Mouse (Mus musculus): Measurements from ENCODE around the gene Chd1. TPM values are rescaled to one million over a fixed set of nuclear protein-coding genes. Genes with fewer than 3 reads are reported as not detected.
A peak's percentile ranks its signal among the peaks of the same experiment; 100 is the strongest.
"Not testable (repeated sequence)": the region's sequence is repeated elsewhere in the genome, so short reads cannot be mapped to it uniquely, and the experiment has no call there.

Gene Chd1
- polyA plus RNA-seq, 1 experiment from 2014 or later = 26.2 TPM

- H3K4me3 ChIP-seq (ENCODE audit: low read depth, low read length) = no peak overlapping the region
- no peaks in the 10 kb centered on the region for H3K4me1 ChIP-seq (ENCODE audit: control insufficient read depth, insufficient read depth, low read length)
- H3K36me3 ChIP-seq (ENCODE audit: control insufficient read depth, insufficient read depth, low read length) = peaks cover 7% of the 10 kb centered on the region
- 79% methylated on average over 3 of the region's 3 CpGs for WGBS (ENCODE audit: insufficient replicate concordance)
- ATAC-seq (replicated peaks; ENCODE audit: insufficient number of reproducible peaks, low FRiP score, low TSS enrichment) = no peak
- H3K27ac ChIP-seq (ENCODE audit: low read depth, low read length) = no peak overlapping the region
- H3K4me2 ChIP-seq = no peak overlapping the region
- H3K27me3 ChIP-seq (ENCODE audit: control insufficient read depth, insufficient read depth, low read length) = no peaks in the 10 kb centered on the region
- H3K9me3 ChIP-seq (replicated peaks; ENCODE audit: control insufficient read depth, low read length) = no peaks in the 10 kb centered on the region
- no peak overlapping the region for H3K9ac ChIP-seq (ENCODE audit: low read depth, low read length)
These were observed 16.1 kb downstream of the Chd1 start for GRCm38 (mm10) chr17:15720841-15721240.

GRCm38 (mm10) chr17:15723291-15723690 lies 18.5 kb downstream of the Chd1 start:
- Histone ChIP-seq H3K4me1 (ENCODE audit: control insufficient read depth, insufficient read depth, low read length) (no peaks in the 10 kb centered on the region), H3K9me3 (replicated peaks; ENCODE audit: control insufficient read depth, low read length) (no peaks in the 10 kb centered on the region), H3K4me2 (no peak overlapping the region), H3K4me3 (ENCODE audit: low read depth, low read length) (no peak overlapping the region), H3K9ac (ENCODE audit: low read depth, low read length) (no peak overlapping the region), H3K36me3 (ENCODE audit: control insufficient read depth, insufficient read depth, low read length) (peaks cover 16% of the 10 kb centered on the region), H3K27me3 (ENCODE audit: control insufficient read depth, insufficient read depth, low read length) (no peaks in the 10 kb centered on the region), H3K27ac (ENCODE audit: low read depth, low read length) (no peak overlapping the region)
- 84% methylated on average over 1 of the region's 1 CpGs for WGBS (ENCODE audit: insufficient replicate concordance)
- ATAC-seq (replicated peaks; ENCODE audit: insufficient number of reproducible peaks, low FRiP score, low TSS enrichment) = no peak

- not testable (repeated sequence) for H3K9ac ChIP-seq (ENCODE audit: low read depth, low read length); ATAC-seq (replicated peaks; ENCODE audit: insufficient number of reproducible peaks, low FRiP score, low TSS enrichment); H3K27me3 ChIP-seq (ENCODE audit: control insufficient read depth, insufficient read depth, low read length); H3K4me3 ChIP-seq (ENCODE audit: low read depth, low read length); H3K4me1 ChIP-seq (ENCODE audit: control insufficient read depth, insufficient read depth, low read length); H3K9me3 ChIP-seq (replicated peaks; ENCODE audit: control insufficient read depth, low read length); H3K4me2 ChIP-seq; H3K27ac ChIP-seq (ENCODE audit: low read depth, low read length)
- H3K36me3 ChIP-seq (ENCODE audit: control insufficient read depth, insufficient read depth, low read length) = peaks cover 16% of the 10 kb centered on the region
- WGBS (ENCODE audit: insufficient replicate concordance) = 93% methylated on average over 2 of the region's 5 CpGs
These were observed 19.2 kb downstream of the Chd1 start for GRCm38 (mm10) chr17:15723866-15724475.

GRCm38 (mm10) chr17:15731706-15732105 lies 26.9 kb downstream of the Chd1 start:
- no peak overlapping the region for H3K4me2 ChIP-seq
- H3K9ac ChIP-seq (ENCODE audit: low read depth, low read length) = no peak overlapping the region
- 91% methylated on average over 5 of the region's 5 CpGs for WGBS (ENCODE audit: insufficient replicate concordance)
- no peak for ATAC-seq (replicated peaks; ENCODE audit: insufficient number of reproducible peaks, low FRiP score, low TSS enrichment)
- H3K4me3 ChIP-seq (ENCODE audit: low read depth, low read length) = no peak overlapping the region
- no peaks in the 10 kb centered on the region for H3K4me1 ChIP-seq (ENCODE audit: control insufficient read depth, insufficient read depth, low read length)
- no peaks in the 10 kb centered on the region for H3K9me3 ChIP-seq (replicated peaks; ENCODE audit: control insufficient read depth, low read length)
- H3K27me3 ChIP-seq (ENCODE audit: control insufficient read depth, insufficient read depth, low read length) = no peaks in the 10 kb centered on the region
- peaks cover 19% of the 10 kb centered on the region for H3K36me3 ChIP-seq (ENCODE audit: control insufficient read depth, insufficient read depth, low read length)
- no peak overlapping the region for H3K27ac ChIP-seq (ENCODE audit: low read depth, low read length)

GRCm38 (mm10) chr17:15737346-15737917 lies 32.7 kb downstream of the Chd1 start:
- Histone ChIP-seq H3K27me3 (ENCODE audit: control insufficient read depth, insufficient read depth, low read length) (no peaks in the 10 kb centered on the region), H3K9ac (ENCODE audit: low read depth, low read length) (no peak overlapping the region), H3K9me3 (replicated peaks; ENCODE audit: control insufficient read depth, low read length) (no peaks in the 10 kb centered on the region), H3K4me2 (no peak overlapping the region), H3K36me3 (ENCODE audit: control insufficient read depth, insufficient read depth, low read length) (peaks cover 18% of the 10 kb centered on the region), H3K27ac (ENCODE audit: low read depth, low read length) (no peak overlapping the region), H3K4me3 (ENCODE audit: low read depth, low read length) (no peak overlapping the region), H3K4me1 (ENCODE audit: control insufficient read depth, insufficient read depth, low read length) (no peaks in the 10 kb centered on the region)
- no peak for ATAC-seq (replicated peaks; ENCODE audit: insufficient number of reproducible peaks, low FRiP score, low TSS enrichment)
- WGBS (ENCODE audit: insufficient replicate concordance) = 86% methylated on average over 10 of the region's 10 CpGs

GRCm38 (mm10) chr17:15741836-15742235 lies 37.1 kb downstream of the Chd1 start:
- no peaks in the 10 kb centered on the region for H3K27me3 ChIP-seq (ENCODE audit: control insufficient read depth, insufficient read depth, low read length)
- H3K27ac ChIP-seq (ENCODE audit: low read depth, low read length) = no peak overlapping the region
- no peak overlapping the region for H3K4me3 ChIP-seq (ENCODE audit: low read depth, low read length)
- 85% methylated on average over 8 of the region's 8 CpGs for WGBS (ENCODE audit: insufficient replicate concordance)
- no peak for ATAC-seq (replicated peaks; ENCODE audit: insufficient number of reproducible peaks, low FRiP score, low TSS enrichment)
- H3K36me3 ChIP-seq (ENCODE audit: control insufficient read depth, insufficient read depth, low read length) = peaks cover 16% of the 10 kb centered on the region
- H3K9ac ChIP-seq (ENCODE audit: low read depth, low read length) = no peak overlapping the region
- no peaks in the 10 kb centered on the region for H3K9me3 ChIP-seq (replicated peaks; ENCODE audit: control insufficient read depth, low read length)
- no peak overlapping the region for H3K4me2 ChIP-seq
- H3K4me1 ChIP-seq (ENCODE audit: control insufficient read depth, insufficient read depth, low read length) = no peaks in the 10 kb centered on the region

- Histone ChIP-seq H3K27me3 (ENCODE audit: control insufficient read depth, insufficient read depth, low read length) (no peaks in the 10 kb centered on the region), H3K36me3 (ENCODE audit: control insufficient read depth, insufficient read depth, low read length) (peaks cover 18% of the 10 kb centered on the region), H3K9me3 (replicated peaks; ENCODE audit: control insufficient read depth, low read length) (no peaks in the 10 kb centered on the region), H3K4me2 (no peak overlapping the region), H3K27ac (ENCODE audit: low read depth, low read length) (no peak overlapping the region), H3K4me3 (ENCODE audit: low read depth, low read length) (no peak overlapping the region), H3K4me1 (ENCODE audit: control insufficient read depth, insufficient read depth, low read length) (no peaks in the 10 kb centered on the region), H3K9ac (ENCODE audit: low read depth, low read length) (no peak overlapping the region)
- ATAC-seq (replicated peaks; ENCODE audit: insufficient number of reproducible peaks, low FRiP score, low TSS enrichment) = no peak
- 85% methylated on average over 10 of the region's 10 CpGs for WGBS (ENCODE audit: insufficient replicate concordance)
These were observed 38.2 kb downstream of the Chd1 start for GRCm38 (mm10) chr17:15742953-15743352.

GRCm38 (mm10) chr17:15743379-15743778 lies 38.6 kb downstream of the Chd1 start:
- H3K36me3 ChIP-seq (ENCODE audit: control insufficient read depth, insufficient read depth, low read length) = peaks cover 18% of the 10 kb centered on the region
- no peak for ATAC-seq (replicated peaks; ENCODE audit: insufficient number of reproducible peaks, low FRiP score, low TSS enrichment)
- H3K4me3 ChIP-seq (ENCODE audit: low read depth, low read length) = no peak overlapping the region
- WGBS (ENCODE audit: insufficient replicate concordance) = 80% methylated on average over 5 of the region's 5 CpGs
- no peaks in the 10 kb centered on the region for H3K4me1 ChIP-seq (ENCODE audit: control insufficient read depth, insufficient read depth, low read length)
- no peaks in the 10 kb centered on the region for H3K9me3 ChIP-seq (replicated peaks; ENCODE audit: control insufficient read depth, low read length)
- H3K4me2 ChIP-seq = no peak overlapping the region
- H3K27me3 ChIP-seq (ENCODE audit: control insufficient read depth, insufficient read depth, low read length) = no peaks in the 10 kb centered on the region
- no peak overlapping the region for H3K9ac ChIP-seq (ENCODE audit: low read depth, low read length)
- H3K27ac ChIP-seq (ENCODE audit: low read depth, low read length) = no peak overlapping the region

GRCm38 (mm10) chr17:15746696-15747095 lies 41.9 kb downstream of the Chd1 start:
- H3K27ac ChIP-seq (ENCODE audit: low read depth, low read length) = no peak overlapping the region
- no peaks in the 10 kb centered on the region for H3K9me3 ChIP-seq (replicated peaks; ENCODE audit: control insufficient read depth, low read length)
- H3K4me2 ChIP-seq = no peak overlapping the region
- no peak overlapping the region for H3K4me3 ChIP-seq (ENCODE audit: low read depth, low read length)
- H3K27me3 ChIP-seq (ENCODE audit: control insufficient read depth, insufficient read depth, low read length) = no peaks in the 10 kb centered on the region
- H3K36me3 ChIP-seq (ENCODE audit: control insufficient read depth, insufficient read depth, low read length) = peaks cover 31% of the 10 kb centered on the region
- 85% methylated on average over 11 of the region's 11 CpGs for WGBS (ENCODE audit: insufficient replicate concordance)
- H3K9ac ChIP-seq (ENCODE audit: low read depth, low read length) = no peak overlapping the region
- 0 out of 2 replicates have a peak, but pooled peaks have one; percentile 26 for ATAC-seq (replicated peaks; ENCODE audit: insufficient number of reproducible peaks, low FRiP score, low TSS enrichment)
- H3K4me1 ChIP-seq (ENCODE audit: control insufficient read depth, insufficient read depth, low read length) = no peaks in the 10 kb centered on the region

All from heart, embryonic 11.5 days (tissue).